Mouse (Mus musculus) urinary bladder, postnatal 4 days (tissue): Measurements from ENCODE around the gene Kcna3.

Experiments
- DNase-seq, 2 experiments: peaks; one replicate each; pipeline ENCODE4 v3.0.0; 2021 to 2022; ENCODE audit warnings: low spot score in 2 of 2

Gene Kcna3

DNA sequence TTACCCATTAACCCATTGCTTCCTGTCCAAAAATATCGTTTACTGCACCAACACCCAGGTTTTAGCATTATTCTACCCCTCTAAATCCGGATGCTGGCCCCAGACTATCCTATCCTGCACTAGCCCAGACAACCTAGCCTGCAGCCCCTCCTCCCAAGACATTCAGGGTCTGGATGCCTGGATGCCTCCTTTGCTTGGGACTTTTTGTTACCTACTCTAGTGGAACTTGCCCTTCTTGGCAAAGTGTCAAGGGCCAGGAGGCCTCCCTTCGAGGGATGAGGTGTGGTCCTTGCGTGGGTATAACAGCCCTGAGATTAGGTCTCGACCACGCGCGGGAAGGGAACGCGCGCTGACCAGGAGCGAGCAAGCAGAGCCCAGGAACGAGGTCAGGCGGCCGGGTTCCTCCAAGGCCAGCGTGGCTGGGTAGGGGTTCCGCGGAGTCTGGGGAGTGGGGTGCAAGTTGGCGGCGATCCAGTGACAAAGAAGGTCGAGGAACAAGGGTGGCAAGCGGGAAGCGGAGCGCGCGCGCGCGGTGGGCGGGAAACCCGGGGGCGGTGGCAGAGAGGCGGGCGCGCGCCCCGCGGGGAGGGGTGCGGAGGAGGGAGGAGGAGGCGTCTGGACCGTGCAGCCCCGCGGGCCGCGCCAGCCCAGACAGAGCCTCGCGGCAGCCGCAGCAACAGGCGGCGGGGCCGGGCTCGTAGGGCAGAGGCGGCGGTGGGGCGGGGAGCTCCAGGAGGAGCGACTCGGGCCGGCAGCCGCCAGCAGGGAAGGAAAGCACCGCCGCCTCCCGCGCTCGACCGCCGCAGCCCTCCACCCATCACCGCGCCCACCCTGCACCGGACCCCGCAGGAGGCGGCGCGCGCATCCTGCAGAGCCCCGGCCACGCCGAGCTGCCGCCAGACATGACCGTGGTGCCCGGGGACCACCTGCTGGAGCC, at the start of gene Kcna3:
Gene Kcna3 (plus strand): TSS at position 649 of the 937 bp plus-strand sequence.
- DNase-seq = peak; percentile 56 to 75

DNA sequence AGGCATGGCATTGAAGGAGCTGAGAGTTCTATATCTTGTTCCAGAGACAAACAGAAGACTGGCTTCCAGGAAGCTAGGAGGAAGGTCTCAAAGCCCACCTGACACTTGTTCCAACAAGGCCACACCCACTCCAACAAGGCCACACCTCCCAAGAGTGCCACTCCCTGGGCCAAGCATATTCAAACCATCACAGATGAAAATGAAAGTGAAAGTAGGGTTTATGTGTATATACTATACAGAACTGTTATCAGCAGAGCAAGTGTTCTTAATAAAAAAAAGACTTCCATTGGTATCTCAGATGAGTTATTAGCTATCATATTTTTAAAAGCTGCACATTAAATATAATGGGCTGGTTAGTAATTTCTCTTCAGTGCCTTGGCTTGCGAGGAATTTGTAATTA, 44.6 kb upstream of the Kcna3 start:
- no peak for DNase-seq

- DNase-seq = no peak
Observed at GRCm38 (mm10) chr3:106995347-106995746, 40.6 kb upstream of the Kcna3 start.

GRCm38 (mm10) chr3:106996186-106996585, 39.8 kb upstream of the Kcna3 start:
- no peak for DNase-seq

DNA sequence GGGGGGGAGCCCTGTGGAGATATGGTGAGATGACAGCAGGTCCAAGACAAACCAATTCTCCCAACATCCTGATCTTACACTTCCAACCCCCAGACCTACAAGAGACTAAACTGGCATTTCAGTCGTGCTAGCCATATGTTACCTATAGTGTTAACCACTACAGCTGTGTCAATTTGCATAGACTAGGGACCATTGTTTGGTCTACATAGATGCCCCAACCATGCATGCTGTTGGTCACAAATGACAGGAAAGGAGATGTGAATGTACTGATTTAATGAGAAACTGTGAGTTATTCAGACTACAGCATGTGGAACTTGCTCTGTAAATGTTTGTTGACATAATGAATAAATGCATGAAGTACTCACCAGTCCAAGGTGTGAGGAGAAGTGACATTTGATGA, 37.6 kb upstream of the Kcna3 start:
- no peak for DNase-seq

DNA sequence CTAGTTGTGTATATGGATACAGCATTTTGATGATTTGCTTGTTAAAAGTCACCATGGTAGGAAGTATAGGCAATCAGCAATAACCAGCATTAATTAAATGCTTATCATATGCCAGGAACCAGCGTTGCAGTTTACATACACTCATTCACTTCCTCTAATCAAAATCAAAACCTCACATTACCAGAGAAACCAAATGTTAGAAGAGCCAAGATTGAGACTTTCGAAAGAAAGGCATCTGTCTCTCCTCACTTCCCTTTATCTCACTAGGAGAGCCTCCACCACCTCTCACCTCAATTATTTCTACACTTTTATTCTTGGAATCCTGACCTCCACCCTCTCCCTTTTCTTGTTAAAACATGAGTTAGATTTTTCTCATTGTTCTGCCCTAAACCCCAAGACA, 35.8 kb upstream of the Kcna3 start:
- no peak for DNase-seq

DNA sequence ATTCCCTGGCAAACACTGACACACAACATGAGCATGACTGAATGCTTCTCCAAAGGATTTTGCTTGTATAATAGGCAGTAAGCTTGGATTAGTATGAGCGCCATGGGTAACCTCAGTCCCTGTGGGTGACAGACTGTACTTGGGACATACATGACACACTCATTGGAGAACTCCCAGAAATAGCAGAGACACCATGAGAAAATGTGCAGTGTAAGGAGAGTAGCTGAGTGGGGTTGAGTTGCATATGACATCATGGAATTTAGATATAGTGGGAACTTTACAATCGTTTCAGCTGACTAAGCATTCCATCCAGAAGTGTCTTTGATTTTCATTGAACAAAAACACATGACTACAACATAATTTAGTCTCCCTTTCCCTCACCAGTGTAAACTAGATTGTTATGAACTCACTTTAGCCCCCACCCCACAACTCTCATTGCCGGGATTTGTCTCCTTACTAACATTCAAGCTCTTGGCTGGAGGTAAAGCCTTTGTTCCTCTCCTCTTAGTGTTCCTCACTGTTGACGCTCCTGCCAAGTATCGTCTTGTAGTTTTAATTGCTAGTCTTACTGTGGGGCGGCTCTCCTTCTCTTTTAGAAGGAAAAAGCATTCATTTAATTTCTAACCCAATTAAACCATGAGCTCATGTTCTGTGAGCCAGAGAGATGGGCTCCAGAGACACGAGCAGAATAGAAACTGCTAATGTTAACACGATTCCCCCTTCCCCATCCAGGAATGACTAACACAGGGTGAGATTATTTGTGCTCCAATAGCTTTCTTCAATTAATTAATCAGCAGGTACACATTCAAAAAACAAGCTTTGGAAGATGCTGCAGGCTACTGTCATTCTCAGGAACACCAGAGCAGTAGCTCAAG, 33.5 kb upstream of the Kcna3 start:
- no peak for DNase-seq

DNA sequence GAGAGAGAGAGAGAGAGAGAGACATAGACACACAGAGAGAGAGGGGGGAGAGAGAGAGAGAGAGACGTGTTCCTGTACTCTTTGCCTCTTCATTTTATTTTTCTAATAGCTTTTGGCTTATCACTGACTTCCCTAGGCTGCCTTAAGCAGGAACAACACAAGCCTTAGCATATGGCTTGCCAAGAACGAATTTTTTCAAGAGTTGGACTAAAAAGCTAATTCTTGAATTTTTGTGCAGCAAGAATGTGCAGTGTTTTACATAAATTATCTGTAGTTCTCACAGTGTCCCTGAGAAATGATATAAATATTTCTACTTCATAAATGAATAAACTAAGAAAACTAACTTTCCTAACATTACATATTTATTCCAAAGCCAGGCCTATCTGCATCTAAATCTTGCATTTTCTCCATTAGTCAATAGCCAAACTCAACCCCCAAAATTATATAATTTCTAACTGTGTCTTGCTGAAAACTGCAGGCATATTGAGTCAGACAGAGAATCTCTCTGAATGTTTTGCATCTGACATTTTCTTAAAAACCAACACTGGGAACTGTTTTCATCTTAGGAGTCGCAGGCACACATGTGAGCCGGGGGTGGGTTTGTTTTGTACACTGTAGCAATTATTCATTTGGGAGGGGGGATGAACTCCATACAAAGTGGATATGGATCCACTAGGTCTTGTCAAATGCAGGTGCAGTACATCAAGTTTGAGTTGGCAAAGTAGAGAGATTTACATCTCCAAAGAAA, 26.5 kb upstream of the Kcna3 start:
- DNase-seq = no peak

GRCm38 (mm10) chr3:107018286-107018685, 17.7 kb upstream of the Kcna3 start:
- DNase-seq = no peak

- DNase-seq = no peak
Observed at GRCm38 (mm10) chr3:107031547-107031946, 4.4 kb upstream of the Kcna3 start.

DNA sequence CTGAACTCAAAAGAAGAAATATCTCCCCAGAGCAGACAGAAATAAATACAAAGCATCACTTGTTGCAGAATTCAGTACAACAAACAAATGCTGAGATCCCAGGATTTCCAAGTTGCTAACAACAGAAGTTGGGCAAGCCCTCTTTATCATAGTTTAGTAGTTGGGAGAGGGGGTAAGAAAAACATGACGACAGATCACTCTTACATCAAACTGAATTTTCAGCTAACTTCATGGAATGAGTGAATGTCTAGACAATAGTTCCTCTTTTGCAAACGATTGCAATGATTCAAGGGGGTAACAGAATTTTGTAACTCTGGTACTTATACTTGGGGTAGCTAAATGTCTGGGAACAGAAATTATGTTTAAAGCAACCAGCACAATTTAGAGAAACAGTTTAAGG, 1.2 kb upstream of the Kcna3 start:
- no peak for DNase-seq

GRCm38 (mm10) chr3:107036458-107037039, 580 bp downstream of the Kcna3 start:
- no peak for DNase-seq

GRCm38 (mm10) chr3:107037105-107037504, 1.1 kb downstream of the Kcna3 start:
- DNase-seq = no peak

DNA sequence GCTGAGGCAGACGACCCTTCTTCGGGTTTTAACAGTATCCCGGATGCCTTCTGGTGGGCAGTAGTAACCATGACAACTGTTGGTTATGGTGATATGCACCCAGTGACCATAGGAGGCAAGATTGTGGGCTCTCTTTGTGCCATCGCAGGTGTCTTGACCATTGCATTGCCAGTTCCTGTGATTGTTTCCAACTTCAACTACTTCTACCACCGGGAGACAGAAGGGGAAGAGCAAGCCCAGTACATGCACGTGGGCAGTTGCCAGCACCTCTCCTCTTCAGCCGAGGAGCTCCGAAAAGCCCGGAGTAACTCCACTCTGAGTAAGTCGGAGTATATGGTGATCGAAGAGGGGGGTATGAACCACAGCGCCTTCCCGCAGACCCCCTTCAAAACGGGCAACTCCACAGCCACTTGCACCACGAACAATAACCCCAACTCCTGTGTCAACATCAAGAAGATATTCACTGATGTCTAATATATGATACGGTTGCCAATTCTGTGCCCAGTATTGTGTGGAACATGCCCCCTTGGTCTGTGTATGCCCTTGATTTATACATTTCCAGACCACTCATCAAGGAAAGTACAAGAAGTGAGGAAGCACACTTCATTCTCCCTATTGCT, 1.7 kb downstream of the Kcna3 start:
- DNase-seq = no peak

DNA sequence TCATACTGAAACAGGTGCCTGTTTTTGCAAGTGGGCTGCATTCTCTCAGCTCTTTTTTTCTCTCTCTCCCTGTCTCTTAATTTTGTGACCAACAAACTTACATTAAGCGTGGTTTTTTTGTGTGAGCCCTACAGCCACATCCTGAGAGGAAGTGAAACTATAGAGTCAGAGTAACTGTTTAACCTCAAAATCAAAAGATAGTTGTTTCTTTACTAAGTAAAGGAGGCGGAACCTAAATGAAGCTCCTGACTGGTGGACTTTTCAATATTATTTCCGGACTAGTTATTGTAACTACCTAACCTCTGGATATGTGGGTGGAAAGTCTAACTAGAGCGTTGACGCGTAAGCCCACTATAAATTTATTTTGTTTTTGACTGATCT, 2.2 kb downstream of the Kcna3 start:
- no peak for DNase-seq

GRCm38 (mm10) chr3:107038661-107039223, 2.8 kb downstream of the Kcna3 start:
- no peak for DNase-seq

- DNase-seq = no peak
Observed at GRCm38 (mm10) chr3:107039306-107039705, 3.3 kb downstream of the Kcna3 start.

GRCm38 (mm10) chr3:107040408-107040807, 4.4 kb downstream of the Kcna3 start:
- no peak for DNase-seq

- DNase-seq = no peak
Observed at GRCm38 (mm10) chr3:107041718-107042117, 5.7 kb downstream of the Kcna3 start.

GRCm38 (mm10) chr3:107061468-107061867, 25.5 kb downstream of the Kcna3 start:
- DNase-seq = no peak

- no peak for DNase-seq
Observed at GRCm38 (mm10) chr3:107062771-107063170, 26.8 kb downstream of the Kcna3 start.
